Mouse (Mus musculus): ENCODE results near the gene Ccdc110. TPM values are rescaled to one million over a fixed set of nuclear protein-coding genes. Genes with fewer than 3 reads are reported as not detected.

Gene Ccdc110
- polyA plus RNA-seq, 1 experiment, result not detected

DNA sequence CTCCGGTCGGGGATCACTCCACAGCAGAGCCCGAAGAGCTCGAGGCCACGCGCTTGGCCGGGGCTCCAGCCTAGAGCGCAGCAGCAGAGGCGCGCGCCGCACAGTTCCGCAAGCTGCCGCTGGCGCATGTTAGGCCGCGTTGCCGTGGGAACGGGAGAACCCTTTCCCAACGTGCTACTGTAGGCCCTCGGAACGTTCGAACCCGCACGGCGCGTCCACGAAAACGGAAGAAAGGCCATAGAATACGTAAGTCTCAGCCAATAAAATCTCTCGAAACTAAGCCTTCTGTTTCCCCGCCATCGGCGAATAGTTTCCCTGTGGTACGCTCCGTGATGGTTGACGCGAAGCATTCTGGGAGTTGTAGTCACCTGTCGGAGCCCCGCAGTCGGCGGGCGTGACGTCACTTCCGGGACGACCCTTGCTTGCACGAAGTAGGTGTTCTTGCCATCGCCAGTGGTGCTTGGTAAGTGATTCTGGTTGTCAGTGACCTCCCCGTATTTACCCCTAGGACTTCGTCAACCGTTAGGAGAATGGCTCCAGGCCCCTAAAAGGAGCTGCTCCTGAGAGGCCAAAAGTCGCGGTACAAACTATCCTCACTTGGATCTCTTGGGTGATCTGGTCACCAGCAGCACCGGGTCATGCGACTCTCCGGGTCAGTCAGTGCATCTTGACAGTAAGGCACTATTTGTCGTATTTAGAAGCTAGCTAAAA is 40.9 kb downstream of the Ccdc110 start, which contains the start of the genes 1700029J07Rik and Ufsp2:
Gene 1700029J07Rik, minus strand, starts transcription at position 127 of the 711 bp plus-strand sequence.
Gene Ufsp2, plus strand, starts transcription at position 403 of the 711 bp plus-strand sequence.
- H3K4me1 ChIP-seq (ENCODE audit: control insufficient read depth, insufficient read depth, insufficient read length, low read length), result peaks cover 3% of the 10 kb centered on the region; the same call in 1 of the 2 replicates
- under 1% methylated on average over 57 of the region's 57 CpGs for WGBS
- peak within 1 kb of the TSS; percentile 76 for H3K27ac ChIP-seq (ENCODE audit: insufficient read depth, low read depth, low read length)
- TF ChIP-seq CTCF (IDR thresholded peaks at IDR 0.05; ENCODE audit: extremely low read depth, insufficient read length, insufficient replicate concordance, low read depth, low read length) (peak; percentile 40; the same call in 1 of the 2 replicates), POLR2A (IDR thresholded peaks at IDR 0.05; ENCODE audit: low read depth, low read length) (no peak)
- H3K4me3 ChIP-seq (ENCODE audit: low read depth, low read length), result peak within 1 kb of the TSS; percentile 68
- peaks cover 10% of the 10 kb centered on the region for H3K36me3 ChIP-seq (ENCODE audit: control insufficient read depth, insufficient read depth, low read length)
- no peaks in the 10 kb centered on the region for H3K27me3 ChIP-seq (ENCODE audit: control insufficient read depth, insufficient read depth, low read length)

DNA sequence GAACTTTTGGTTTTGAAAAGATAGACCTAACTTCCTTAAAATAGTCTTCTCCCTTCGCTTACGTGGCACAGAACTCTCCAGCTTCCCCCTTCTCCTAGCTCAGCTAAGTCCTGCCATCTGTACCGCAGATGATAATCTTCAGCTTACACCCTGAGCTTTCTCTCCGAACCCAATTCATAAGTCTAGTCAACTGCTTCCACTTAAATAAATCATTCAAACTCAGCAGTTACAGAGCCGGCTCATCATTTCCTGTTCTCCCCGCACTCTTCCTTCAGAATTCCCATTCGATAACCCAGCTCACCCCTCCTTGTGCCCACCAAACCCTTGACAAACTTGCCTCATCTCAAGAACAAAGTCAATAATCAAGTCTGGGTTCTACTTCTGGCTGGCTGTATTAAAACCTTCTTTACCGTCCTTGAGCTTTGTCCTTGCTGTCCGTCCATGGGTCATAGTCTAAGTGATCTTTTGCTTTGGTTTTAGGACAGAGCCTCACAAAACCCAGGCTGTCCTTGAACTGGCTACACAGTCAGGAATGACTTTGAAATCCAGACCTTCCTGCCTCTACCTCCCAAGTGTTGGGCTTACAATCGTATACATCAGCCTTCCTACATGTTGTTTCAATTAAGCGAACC is 41.5 kb downstream of the Ccdc110 start:
- Histone ChIP-seq H3K27me3 (ENCODE audit: control insufficient read depth, insufficient read depth, low read length) (no peaks in the 10 kb centered on the region), H3K4me3 (ENCODE audit: low read depth, low read length) (peak overlapping the region; percentile 68), H3K4me1 (ENCODE audit: control insufficient read depth, insufficient read depth, insufficient read length, low read length) (peaks cover 3% of the 10 kb centered on the region; the same call in 1 of the 2 replicates), H3K36me3 (ENCODE audit: control insufficient read depth, insufficient read depth, low read length) (peaks cover 15% of the 10 kb centered on the region), H3K27ac (ENCODE audit: insufficient read depth, low read depth, low read length) (peak overlapping the region; percentile 1; the same call in 1 of the 2 replicates)
- 30% methylated on average over 11 of the region's 11 CpGs for WGBS
- no peak for TF ChIP-seq CTCF (IDR thresholded peaks at IDR 0.05; ENCODE audit: extremely low read depth, insufficient read length, insufficient replicate concordance, low read depth, low read length)
- TF ChIP-seq POLR2A (IDR thresholded peaks at IDR 0.05; ENCODE audit: low read depth, low read length), result no peak

DNA sequence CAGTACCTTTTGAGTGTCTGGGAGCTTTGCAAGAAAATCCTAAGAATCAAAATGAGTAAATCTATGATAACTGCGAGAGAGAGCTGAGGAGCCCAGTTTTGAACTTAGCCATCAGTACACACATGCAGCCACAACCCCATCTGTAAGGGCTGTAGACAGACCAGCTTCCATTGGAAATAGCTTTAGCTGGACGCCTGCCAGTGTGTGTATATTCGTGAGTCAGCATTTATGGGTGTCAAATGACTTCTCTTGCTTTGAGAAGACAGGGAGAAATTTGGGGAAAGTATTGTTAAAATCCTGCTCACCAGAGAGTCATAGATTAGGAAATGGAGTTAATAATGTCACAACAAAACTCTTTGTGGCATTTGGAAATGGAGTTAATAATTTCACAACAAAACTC is 52.2 kb downstream of the Ccdc110 start:
- Histone ChIP-seq H3K27me3 (ENCODE audit: control insufficient read depth, insufficient read depth, low read length) (no peaks in the 10 kb centered on the region), H3K4me3 (ENCODE audit: low read depth, low read length) (no peak overlapping the region), H3K4me1 (ENCODE audit: control insufficient read depth, insufficient read depth, insufficient read length, low read length) (no peaks in the 10 kb centered on the region), H3K27ac (ENCODE audit: insufficient read depth, low read depth, low read length) (no peak overlapping the region), H3K36me3 (ENCODE audit: control insufficient read depth, insufficient read depth, low read length) (peaks cover 46% of the 10 kb centered on the region)
- TF ChIP-seq CTCF (IDR thresholded peaks at IDR 0.05; ENCODE audit: extremely low read depth, insufficient read length, insufficient replicate concordance, low read depth, low read length) (no peak), POLR2A (IDR thresholded peaks at IDR 0.05; ENCODE audit: low read depth, low read length) (no peak)
- 52% methylated on average over 3 of the region's 3 CpGs for WGBS

DNA sequence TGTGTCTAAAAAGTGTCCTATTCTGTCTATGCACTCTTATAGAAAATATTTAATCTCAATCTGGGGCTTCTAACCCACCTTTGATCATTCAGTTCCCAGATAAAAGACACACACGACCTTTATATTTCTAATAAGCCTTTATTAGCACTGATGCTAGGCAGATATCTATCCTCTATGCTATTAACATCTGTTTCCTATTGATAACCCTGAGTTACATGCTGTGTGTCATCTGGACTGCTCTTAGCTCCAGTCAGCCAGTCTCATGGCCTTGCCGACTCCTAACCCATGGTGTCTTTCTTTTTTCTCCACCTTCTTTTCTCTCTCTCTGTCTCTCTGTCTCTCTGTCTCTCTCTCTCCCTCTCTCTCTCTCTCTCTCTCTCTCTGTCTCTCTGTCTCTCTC is 53.8 kb downstream of the Ccdc110 start:
- Histone ChIP-seq H3K4me3 (ENCODE audit: low read depth, low read length) (no peak overlapping the region), H3K36me3 (ENCODE audit: control insufficient read depth, insufficient read depth, low read length) (peaks cover 38% of the 10 kb centered on the region), H3K4me1 (ENCODE audit: control insufficient read depth, insufficient read depth, insufficient read length, low read length) (no peaks in the 10 kb centered on the region), H3K27ac (ENCODE audit: insufficient read depth, low read depth, low read length) (no peak overlapping the region), H3K27me3 (ENCODE audit: control insufficient read depth, insufficient read depth, low read length) (no peaks in the 10 kb centered on the region)
- WGBS, result 58% methylated on average over 2 of the region's 2 CpGs
- TF ChIP-seq POLR2A (IDR thresholded peaks at IDR 0.05; ENCODE audit: low read depth, low read length) (no peak), CTCF (IDR thresholded peaks at IDR 0.05; ENCODE audit: extremely low read depth, insufficient read length, insufficient replicate concordance, low read depth, low read length) (no peak)

DNA sequence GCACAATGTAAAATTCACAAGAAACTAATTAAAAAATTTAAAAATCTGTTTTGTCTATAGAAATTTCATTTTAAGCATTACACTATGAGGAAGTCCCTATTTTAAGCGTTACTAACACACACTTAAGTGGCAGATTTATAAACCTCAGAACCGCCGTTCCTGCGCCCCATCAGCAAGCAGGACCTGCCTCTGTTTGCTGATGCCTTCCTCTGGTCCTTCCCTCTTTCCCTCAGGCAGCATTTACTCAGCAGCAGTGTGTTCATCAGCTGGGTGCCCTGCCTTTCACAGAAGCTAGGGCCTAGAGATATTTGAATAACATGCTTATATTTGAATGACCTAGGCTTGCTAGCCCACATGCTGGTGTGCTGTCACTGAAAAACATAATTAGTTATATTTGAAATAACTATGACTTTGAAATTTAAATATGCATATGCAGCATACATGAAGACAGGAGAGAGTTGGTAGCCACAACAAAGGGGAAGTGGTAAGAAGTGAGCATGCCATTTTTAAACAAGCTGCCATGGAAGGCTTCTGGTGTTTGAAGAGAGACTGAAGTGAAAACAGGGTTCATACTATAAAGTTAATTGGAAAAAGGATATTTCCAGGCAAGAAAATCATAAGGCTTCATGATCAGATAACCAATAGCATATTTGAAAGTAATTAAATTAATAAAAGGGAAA is 56.4 kb downstream of the Ccdc110 start:
- no peak overlapping the region for H3K27ac ChIP-seq (ENCODE audit: insufficient read depth, low read depth, low read length)
- WGBS, result 81% methylated on average over 4 of the region's 4 CpGs

More for the DNA sequence above, 56.4 kb downstream of the Ccdc110 start:
- H3K4me3 ChIP-seq (ENCODE audit: low read depth, low read length), result no peak overlapping the region
- H3K27me3 ChIP-seq (ENCODE audit: control insufficient read depth, insufficient read depth, low read length), result no peaks in the 10 kb centered on the region
- peaks cover 31% of the 10 kb centered on the region for H3K36me3 ChIP-seq (ENCODE audit: control insufficient read depth, insufficient read depth, low read length)
- no peaks in the 10 kb centered on the region for H3K4me1 ChIP-seq (ENCODE audit: control insufficient read depth, insufficient read depth, insufficient read length, low read length)
- TF ChIP-seq POLR2A (IDR thresholded peaks at IDR 0.05; ENCODE audit: low read depth, low read length), result no peak

Other genes starting within 250 kb of the Ccdc110 start
- gene Pdlim3, start 49.2 kb upstream of the Ccdc110 start, polyA plus RNA-seq (2012; rRNA removed), result 52.8 and 59.5 TPM in 2 replicates
- gene 1700029J07Rik, start 40.6 kb downstream of the Ccdc110 start, polyA plus RNA-seq (2012; rRNA removed), result 0.08 TPM in 1 of 2 replicates, not detected in the other
- gene Ufsp2, start 40.9 kb downstream of the Ccdc110 start, polyA plus RNA-seq (2012; rRNA removed), result 3.7 and 5.8 TPM in 2 replicates
- gene Lrp2bp, start 64.7 kb downstream of the Ccdc110 start, polyA plus RNA-seq (2012; rRNA removed), result not detected in 2 replicates
- 3.5 and 4.8 TPM in 2 replicates for gene Ankrd37, start 71.1 kb downstream of the Ccdc110 start, polyA plus RNA-seq (2012; rRNA removed)
- gene Cfap97, start 217.2 kb downstream of the Ccdc110 start, polyA plus RNA-seq (2012; rRNA removed), result 0.71 and 1.7 TPM in 2 replicates
- gene Snx25, start 217.5 kb downstream of the Ccdc110 start, polyA plus RNA-seq (2012; rRNA removed), result 4.8 and 10.9 TPM in 2 replicates

Measured in small intestine, adult 2 months (tissue).